Mouse (Mus musculus) embryonic fibroblast, embryonic 13.5 days (primary cell): Measurements from ENCODE around the gene Tenm2.

Experiments
- CTCF ChIP-seq: IDR thresholded peaks from 2 replicates; pipeline ENCODE4 v1.5.1; 2011; ENCODE audit warnings: mild to moderate bottlenecking, control low read depth, low read length, moderate library complexity, borderline replicate concordance; ENCODE audit not compliant: insufficient read depth
- POLR2A ChIP-seq: IDR thresholded peaks from 2 replicates; pipeline ENCODE4 v1.6.1; 2011; ENCODE audit warnings: low read depth, mild to moderate bottlenecking, control low read depth, low read length, moderate library complexity

DNA sequence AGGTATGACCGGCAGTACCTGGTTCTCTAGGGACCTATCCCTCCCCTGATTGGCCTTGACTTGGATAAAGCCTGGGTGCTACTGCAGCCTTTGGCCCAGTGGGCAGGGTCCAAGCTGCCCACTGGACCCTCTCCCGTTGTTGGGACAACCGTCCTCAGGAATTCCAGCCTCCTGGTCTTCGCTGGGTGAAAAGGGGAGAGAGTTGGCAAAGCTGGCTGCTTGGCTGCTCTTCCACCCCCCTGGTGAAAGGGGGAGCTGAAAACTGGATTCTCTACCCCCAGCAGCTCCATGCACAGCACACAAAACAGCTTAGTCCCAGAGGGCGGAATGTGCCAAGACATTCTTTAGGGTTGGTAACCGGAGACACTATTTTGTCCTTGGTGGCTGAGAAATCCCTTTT, 1259.3 kb downstream of the Tenm2 start:
- no peak for TF ChIP-seq CTCF
- TF ChIP-seq POLR2A = no peak
